Mouse (Mus musculus) frontal cortex, postnatal 14 days (tissue): ENCODE results near the gene Sult6b2.
A peak's percentile ranks its signal among the peaks of the same experiment; 100 is the strongest.

Experiments
- DNase-seq, 2 experiments: peaks; one replicate each; pipeline ENCODE4 v3.0.0; 2022; ENCODE audit warnings: low spot score in 2 of 2

Sult6b2 gene

DNA sequence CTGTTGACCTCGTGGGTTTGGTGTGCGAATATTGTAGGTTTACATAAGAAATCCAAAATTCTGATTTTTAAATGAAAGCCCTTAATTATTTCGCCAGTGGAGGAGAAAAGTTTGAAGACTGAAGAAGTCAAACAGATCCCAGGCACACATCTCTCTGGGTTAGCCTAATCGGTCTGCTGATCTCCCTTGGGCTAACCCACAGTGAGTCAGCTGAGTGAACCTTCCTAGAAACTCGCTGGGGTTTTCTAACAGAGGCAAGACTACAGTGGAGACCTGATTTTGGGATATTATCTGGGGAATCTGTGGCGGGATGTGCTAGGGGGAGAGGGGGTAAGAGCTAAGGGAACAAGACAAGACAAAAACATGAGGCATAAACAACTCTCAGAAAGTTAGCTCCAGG is 5.9 kb upstream of the Sult6b2 start:
- DNase-seq, result no peak

DNA sequence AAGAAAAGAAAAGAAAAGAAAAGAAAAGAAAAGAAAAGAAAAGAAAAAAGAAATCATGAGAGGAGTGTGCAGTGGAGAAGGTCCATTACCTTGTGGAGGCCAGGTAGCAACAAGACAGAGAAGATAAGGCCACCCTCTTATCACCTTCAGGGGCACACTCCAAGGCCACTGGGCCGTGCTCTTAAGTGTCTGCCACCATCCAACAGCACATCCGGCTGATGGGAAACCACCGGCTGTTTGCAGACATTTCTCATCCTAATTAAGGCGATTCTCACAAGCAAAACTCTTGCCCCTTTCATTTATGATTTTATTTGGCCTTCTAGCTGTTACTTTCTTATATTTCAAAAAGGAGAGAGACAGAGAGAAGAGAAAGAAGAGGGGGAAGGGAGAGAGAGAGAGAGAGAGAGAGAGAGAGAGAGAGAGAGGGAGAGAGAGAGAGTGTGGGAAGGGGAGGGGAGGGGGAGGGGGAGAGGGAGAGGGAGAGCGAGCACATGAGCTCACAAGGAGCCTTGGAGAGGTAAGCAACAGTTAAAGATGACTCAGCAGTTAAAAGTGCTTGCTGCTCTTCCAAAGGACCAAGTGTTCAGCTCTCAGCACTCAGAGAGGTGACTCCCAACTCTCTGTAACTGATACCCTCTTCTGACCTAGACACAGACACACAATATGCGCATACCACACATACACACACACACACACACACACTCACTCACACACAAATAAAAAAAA is 5.2 kb upstream of the Sult6b2 start:
- DNase-seq, result no peak

DNA sequence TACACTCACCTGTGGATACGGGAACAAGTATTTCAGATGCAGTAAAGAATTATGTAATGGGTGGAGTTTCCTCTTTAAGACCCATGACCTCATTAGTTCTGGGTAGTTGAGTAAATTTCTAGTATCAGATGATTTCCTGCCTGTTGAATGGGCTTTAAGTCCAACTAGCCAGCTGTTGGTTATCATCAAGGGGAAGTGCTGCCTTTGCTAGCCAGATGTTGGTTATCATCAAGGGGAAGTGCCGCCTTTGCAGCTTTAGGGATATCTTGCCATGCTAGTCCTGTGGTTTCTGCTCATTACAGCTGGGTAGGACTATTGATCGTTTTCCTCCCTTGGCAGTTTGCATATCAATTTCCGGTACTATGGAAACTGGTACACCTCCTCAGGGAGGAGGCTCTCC is 2.0 kb upstream of the Sult6b2 start:
- DNase-seq, result no peak

DNA sequence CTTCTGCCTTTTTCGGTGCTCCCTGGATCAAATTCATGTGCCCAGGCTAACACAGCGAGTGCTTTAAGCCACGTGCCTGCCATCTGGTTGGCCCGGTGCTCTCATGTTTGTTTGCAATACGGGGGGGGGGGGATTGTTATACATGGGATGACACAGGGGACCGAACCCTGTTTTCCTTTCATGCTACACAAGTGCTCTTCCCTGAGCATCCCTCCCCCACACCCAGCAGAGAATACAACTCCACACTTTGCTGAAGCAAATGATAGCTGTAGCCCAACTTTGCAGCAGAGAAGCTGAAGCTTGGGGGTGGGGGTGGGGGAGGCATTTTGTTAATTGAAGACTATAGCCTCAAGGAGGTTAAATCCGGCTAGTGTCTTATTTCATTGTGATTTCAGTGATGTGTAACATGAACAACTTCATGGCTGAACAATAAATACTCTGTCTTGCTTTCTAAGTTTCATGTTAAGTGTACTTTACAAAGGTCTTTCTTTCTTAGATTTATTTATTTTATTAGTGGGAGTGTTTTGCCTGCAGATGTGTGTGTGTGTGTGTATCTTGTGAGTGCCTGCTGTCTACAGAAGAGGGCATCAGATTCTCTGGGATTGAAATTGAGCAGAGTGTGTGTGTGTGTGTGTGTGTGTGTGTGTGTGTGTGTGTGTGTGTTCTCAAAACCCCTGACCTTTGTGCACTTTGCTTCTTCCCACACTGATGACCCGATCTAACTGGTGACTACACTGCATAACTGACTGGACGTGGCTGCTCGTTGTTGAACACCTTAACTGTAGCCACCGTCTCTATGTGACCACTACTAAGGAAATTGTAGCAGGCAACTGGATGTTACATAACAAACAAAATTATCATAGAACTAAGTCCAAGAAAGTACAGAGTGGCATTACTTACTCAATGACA is 1.4 kb downstream of the Sult6b2 start:
- DNase-seq, result no peak

DNA sequence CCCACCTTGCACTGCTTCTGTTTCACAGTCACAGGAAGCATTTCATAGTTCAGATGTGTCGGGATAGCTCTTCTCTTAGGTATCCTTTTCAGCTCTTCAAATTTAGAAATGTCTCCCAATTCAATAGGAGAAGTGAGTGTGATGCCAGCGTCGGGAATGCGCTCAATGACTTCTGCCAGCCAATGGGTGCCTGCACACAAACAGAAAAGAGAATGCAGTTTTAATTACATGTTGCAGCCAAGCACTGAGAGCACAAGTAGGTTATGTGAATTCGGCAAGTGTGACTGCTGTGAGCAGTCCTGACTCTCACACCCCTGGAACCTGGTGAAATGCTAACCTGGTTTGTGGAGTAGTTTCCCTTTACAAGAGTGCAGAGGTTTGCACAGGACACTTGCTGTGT is 2.6 kb downstream of the Sult6b2 start:
- DNase-seq, result no peak

DNA sequence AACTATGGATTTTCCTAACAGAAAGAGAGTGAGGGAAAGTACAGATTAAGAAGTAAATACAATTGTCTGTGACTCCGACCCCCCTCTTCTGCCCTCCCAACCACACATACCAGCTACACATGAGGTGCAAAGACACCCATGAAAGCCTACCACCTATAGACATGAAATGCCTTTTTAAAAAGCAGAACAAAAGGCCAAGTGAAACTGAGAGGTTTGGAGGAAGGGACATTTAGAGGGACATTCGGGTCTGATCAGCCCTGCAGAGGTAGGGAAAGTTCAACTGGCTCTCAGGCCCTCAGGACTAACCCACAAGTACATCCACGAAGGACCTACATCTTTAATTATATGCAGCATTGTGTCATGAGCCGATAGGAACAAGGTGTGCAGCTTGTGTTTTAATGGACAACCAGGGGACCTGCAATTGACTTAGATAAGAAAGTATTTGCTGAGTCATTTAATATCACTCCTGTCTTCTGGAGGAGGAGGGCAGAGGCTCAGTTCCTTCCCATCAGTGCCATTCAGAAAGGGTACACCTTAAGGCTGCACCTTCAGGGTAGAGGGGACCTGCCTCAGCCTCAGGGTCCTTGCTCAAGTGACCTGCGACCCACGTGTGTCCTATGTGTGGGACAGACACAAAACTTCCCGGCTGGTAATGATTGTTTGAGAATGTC is 4.5 kb downstream of the Sult6b2 start:
- no peak for DNase-seq

DNA sequence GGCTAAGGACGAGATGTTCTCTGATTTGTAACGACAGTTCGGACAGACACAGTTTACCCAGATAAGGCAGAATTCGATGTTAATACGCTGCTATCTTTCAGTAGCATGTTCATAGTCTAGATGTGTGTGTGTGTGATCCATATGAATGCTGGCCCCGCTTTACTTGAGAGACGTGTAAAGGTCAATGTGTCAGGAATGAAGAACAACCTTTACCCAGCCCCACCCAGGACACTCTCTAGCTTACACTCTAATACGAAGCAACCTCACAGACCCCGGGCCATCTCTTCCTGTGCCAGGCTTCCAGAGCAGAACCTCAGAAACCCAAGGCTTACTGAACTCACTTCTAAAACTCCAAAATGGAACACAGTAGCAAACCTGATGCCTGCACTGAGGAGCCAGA is 5.5 kb downstream of the Sult6b2 start:
- no peak for DNase-seq

DNA sequence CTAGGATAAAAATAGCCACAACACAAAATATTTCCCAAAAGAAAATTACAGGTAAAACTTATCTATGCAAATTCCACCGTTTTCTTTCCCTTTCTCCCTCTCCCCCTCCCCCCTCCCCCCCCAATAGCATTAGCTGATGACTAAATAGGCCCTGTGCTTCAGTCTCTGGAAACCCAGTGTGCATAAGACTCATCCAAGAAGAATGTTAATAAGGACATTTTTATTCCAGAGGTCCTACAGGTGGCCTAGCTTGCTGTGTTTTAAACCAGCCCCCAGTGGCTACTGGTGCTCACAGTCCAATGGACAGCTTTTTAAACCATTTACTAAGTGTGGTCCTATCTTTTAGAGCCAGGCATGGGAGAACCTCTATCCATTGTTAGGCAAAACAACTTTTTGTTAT is 6.3 kb downstream of the Sult6b2 start:
- no peak for DNase-seq

DNA sequence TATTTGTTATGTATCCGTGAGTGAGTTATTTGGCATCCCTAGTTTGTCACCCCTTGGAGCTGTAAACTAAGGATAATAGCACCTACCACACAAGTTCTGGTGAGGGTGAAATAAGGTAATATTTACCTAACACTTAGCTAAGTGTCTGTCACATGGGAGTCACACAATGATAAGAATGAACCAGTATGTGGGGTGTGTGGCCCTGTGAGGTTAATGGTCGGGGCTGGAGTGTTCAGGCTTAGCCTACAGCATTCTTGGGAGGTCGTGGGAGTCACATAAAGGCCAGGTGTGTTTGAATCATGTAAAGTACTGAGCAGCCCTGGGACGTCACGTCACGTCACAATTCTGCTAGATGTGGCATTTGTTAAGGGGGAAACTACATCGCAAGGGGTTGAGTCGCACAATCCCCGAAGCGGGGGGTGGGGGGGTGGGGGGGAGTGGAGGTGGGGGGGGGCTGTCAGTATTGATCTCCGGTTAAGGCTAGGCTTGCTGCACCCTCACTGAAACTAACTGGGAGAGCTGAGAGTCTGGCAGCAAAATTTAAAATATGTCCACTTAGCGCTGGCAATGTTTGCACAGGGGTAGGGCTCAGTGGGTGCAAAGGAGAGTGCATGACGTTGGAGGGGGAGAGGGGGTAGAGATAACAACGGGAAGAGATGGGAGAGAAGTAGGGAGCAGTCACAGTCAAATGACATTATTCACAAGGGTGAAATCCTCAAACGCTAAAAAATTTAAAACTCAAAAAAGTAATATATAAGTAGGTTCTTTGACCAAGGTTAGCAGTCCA is 8.5 kb downstream of the Sult6b2 start:
- no peak for DNase-seq

DNA sequence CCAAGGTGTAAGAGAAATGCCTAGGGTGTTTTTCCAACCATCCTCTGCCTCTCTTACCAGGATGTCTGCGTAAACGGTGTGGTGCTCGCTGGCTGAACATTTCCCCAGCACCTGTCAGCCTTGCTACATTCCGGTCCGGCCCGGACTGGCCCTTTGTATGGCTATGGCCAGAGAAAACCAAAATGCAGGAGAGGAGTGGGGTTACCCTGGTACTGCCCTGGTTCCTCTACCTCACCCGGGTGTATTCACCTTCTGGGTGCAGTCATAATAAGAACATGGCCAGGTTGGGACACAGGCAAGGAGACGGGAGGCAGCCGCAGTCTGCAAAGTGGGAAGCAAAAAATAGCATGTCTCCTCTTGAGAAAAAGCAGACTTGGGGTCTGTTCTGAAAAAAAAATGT is 9.2 kb downstream of the Sult6b2 start:
- DNase-seq, result no peak

DNA sequence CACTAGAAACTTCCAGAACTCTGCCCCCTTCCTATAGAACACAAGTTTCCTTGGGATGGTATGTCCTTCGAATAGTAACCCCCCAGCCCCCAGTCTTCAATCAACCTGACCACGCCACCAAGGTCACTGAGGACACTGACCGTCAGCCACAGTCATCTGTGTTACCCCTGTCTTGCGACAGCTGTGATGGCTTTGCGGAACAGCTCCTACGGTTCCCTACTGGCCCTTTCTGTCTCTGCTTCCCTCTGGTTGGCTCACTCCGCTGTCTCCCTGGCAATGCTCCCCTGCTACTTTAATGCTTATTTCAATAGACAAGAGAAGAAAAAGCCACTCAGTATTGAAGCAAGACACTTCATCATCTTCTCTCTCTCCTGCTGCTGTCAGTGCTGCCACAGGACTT is 10.8 kb downstream of the Sult6b2 start:
- DNase-seq, result no peak

DNA sequence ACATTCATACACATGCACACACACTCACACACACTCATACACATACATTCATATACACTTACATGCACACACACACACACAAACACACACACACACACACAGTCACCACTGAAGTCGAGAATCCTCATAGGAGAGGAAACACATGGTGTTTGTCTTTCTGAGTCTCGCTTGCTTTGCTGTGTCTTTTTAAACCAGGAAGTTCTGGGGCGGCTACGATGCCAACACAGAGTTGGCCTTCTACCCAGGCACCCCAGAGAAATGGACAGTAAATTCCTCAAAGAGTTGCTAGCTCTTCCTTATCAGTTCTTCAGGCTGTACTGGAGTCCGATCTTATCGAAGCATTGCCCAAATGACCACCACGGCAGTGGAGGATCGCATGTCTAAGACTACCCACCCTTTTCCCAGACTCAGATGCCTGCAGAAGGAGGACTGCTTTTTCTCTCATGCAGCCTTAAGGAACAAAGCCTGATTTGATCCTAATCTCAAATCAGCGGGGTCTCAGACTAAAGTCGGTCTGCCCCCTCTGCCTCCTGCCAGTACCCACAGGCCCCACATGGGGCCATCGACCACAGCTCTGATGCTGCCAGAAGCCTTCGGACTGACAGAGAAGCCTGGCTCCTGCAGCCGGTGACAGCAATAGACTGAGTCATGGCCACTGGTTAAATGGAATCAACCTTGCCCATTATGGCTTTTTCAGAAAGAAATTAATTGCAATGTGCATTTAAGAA is 11.9 kb downstream of the Sult6b2 start:
- no peak for DNase-seq

DNA sequence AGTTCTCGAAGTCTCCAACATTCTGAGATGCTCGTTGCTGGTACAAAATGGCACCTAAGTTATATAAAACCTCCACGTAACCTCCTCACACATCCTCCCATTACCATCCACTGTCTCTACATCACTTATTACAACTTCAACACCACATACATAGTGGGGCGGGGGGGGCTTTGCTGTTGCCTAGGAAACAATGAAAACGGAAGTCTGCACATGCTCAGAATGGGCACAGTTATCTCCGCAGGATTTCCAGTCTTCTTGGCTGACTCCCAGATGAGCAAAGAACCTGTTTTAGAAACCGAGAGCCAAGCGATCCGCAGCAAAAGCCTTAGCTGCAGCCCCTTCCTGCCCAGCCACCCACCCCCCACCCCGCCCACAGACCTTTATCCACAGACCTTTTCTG is 14.6 kb downstream of the Sult6b2 start:
- no peak for DNase-seq

DNA sequence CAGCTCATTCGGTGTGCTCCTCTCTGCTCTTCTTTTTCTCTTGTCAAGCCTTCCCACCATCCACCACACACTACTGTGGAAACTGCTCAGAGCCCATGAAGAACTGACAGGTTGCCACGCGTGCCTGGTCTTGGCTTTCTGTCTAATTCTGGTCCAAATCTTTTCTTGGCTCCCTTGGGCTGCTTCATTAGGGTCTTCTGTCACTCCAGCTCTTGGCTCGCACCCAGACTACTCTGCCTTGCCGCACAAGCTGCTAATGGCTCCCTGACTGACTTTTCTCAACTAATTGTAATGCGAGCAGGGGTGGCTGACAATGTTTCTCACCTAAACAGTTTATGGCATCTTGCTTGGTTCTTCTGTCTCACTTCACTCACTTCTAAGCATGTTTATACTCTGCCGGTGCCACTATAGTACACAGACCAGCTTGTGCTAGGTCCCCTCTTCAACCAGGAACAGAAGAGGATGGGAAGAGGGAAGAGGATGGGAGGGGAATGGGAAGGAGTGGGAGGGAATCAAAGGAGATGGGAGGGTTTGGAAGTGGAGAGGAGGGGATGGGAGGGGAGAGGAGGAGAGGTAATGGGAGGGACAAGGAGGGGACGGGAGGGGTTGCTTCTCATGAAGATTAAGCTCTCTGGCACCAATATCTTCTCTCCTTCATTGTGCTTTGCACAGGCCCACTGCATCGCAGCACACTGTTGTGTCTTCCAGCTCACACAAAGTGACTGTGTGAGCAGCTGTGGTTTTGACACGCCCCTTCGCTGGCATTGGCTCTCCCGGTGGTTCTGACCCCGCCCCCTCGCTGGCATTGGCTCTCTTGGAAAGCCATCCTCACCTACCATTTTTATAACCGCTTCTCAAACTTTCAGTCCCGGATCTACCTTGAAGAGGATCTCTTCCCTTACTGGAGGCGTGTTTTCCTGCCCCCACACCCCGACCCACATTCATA is 16.0 kb downstream of the Sult6b2 start:
- no peak for DNase-seq

DNA sequence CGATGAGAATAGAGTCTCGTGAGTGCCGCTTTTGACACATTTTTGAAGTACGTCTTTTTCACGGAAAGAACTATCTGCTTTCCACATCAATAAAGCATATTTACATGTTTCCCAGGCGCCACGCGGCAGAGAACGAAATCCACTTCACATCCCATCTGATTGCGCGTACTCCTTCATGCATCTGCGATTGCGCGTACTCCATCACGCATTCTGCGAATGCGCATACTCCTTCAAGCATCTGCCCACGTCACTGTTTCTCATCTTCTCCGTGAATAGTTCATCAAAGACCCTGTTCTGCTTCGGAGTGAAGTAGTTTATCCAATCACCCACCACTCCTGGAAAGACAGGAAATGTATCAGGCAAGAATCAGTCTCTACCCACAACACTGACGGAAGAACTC is 18.2 kb downstream of the Sult6b2 start:
- DNase-seq, result no peak

DNA sequence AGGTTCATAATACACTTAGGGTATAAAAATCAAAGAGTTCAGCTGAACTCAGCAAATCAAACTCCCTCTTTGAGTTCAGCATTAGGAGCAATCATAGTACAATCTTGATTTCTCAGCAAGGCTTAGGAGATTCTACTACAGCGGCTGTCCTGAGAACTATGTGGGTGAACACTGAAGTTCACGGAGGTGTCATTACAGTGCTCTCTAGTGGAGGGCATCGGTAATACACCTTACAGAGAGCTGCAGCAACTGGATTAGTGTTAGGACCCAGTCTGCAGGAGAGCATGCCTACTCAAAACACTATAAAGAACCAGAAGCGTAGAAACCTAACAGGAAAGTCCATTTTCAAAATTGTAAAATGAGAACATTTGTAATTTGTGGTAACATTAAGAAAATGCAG is 19.0 kb downstream of the Sult6b2 start:
- DNase-seq, result peak in 1 of 2 experiments; percentile 33

DNA sequence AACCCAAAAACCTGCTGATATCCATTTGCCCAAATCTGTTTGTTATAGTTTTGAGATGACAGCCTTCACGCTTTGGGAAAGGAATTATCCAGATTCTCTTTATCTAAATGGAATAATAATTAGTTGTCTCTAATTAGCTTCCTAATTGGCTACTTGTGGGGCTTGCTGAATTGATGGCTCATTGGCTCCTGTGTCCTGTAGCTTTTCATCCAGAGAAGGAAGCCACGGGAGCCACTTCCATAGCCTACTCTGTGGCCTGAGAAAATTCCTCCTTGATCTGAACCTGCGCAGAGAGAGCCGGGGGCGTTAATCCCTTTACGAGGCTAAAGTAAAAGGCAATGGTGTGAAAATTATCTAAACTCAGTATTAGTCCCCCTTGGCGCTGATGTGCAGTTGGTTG is 23.0 kb downstream of the Sult6b2 start:
- DNase-seq, result no peak

DNA sequence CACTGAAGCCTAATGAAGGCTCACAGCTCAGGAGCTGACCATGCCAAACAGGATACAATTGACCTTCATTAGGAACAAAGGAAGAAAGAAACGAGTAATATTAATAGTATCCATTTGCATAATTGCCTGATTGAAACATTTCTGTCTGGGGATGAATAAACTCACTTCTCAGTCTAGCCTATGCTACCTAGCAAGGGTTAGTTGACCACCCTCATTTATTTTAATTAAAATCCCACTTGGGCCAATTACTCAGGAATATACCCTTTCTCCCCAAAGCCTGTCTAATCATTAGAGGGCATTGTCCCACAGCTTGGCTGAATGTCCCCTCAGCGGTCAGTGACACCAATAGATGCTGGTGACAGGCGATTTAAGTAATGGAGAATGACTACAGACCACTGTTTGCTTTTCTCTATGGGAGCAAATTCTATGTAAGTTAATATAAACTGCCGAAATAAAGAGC is 23.7 kb downstream of the Sult6b2 start:
- no peak for DNase-seq

DNA sequence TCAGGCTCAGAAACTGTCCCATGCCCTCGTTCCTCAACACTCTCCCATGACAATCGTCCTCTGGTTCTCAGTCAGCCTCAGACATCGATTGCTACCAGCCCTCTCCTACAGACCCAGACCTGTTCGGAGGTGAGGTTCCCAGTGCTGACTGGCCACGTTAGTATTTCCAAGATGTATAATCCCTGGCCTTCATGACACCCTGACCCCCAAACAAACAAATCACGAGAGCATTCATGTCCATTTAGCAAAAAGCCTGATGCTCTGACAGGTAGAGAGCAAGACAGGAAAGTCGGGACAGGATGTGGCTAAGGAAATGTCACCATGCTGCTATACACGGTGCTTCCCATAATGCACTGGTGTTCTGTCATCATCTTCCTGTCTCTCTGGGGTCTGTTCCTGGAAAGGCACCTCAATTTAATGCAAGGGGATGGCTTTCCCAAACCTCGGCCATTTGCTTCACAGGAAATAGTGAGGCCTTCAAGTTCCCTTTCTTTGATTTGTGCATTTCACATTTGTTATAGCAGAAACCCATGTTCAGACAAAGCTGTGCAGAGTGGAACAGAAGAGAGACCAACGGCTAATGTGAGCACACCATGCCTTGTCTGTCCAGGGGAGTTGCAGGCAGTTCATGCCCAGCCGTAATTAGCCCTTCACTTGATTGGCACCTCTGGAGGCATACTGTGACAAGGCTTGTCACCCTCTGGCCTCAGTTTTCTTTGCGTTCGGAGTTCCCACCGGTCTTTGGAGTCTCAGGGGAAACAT is 24.3 kb downstream of the Sult6b2 start:
- DNase-seq, result no peak
